Mouse (Mus musculus) intestine, postnatal 0 days (tissue): ENCODE measurements at regions not wholly inside any gene's neighbourhood (a gene's known extent, or its start where the extent isn't known, plus 50 kb on each side); places are given as distances from the start of the nearest gene placed in this dataset.

Experiments used
- ATAC-seq: fragments of 200-750 bp; cut with Nextera tagmentation; 2 replicates; pipeline ENCODE4 v1.8.0; 2017; ENCODE audit warnings: mild to moderate bottlenecking, moderate TSS enrichment, moderate library complexity
- H3K27ac ChIP-seq: fragments of 300-500 bp; sonication (generic); 2 replicates; pipeline ENCODE4 v1.5.1; 2014; ENCODE audit warnings: mild to moderate bottlenecking, low read depth, low read length, moderate library complexity
- H3K27me3 ChIP-seq: fragments of 300-500 bp; sonication (generic); replicated peaks from 2 replicates; pipeline ENCODE4 v1.6.1; 2014; ENCODE audit warnings: low read length, mixed read lengths; ENCODE audit not compliant: control insufficient read depth, insufficient read depth
- H3K36me3 ChIP-seq: fragments of 300-500 bp; sonication (generic); 2 replicates; pipeline ENCODE4 v1.6.1; 2014; ENCODE audit warnings: mild to moderate bottlenecking, moderate library complexity; ENCODE audit not compliant: control insufficient read depth, insufficient read depth
- H3K4me1 ChIP-seq: fragments of 300-500 bp; sonication (generic); replicated peaks from 2 replicates; pipeline ENCODE4 v1.6.1; 2014; ENCODE audit warnings: antibody characterized with exemption, low read length, mixed read lengths; ENCODE audit not compliant: control insufficient read depth, insufficient read depth
- H3K4me2 ChIP-seq: fragments of 300-500 bp; sonication (generic); replicated peaks from 2 replicates; pipeline ENCODE4 v1.6.1; 2014; ENCODE audit warnings: low read depth, mild to moderate bottlenecking, moderate library complexity
- H3K4me3 ChIP-seq: fragments of 300-500 bp; sonication (generic); 2 replicates; pipeline ENCODE4 v1.5.1; 2014; ENCODE audit warnings: low read depth, low read length
- H3K9ac ChIP-seq: fragments of 300-500 bp; sonication (generic); 2 replicates; pipeline ENCODE4 v1.6.1; 2014; ENCODE audit warnings: mild to moderate bottlenecking, low read depth, low read length
- H3K9me3 ChIP-seq: fragments of 300-500 bp; sonication (generic); 2 replicates; pipeline ENCODE4 v1.6.1; 2016; ENCODE audit warnings: mixed run types; ENCODE audit not compliant: control insufficient read depth
- CTCF ChIP-seq: sonication (generic); IDR thresholded peaks from 2 replicates; pipeline ENCODE4 v1.5.1; 2016; ENCODE audit warnings: low read depth, mild to moderate bottlenecking, control low read depth, antibody characterized with exemption, moderate library complexity
- WGBS: fragments of 180-500 bp; shearing (Covaris S2); extraction: QIAGEN DNeasy Blood & Tissue Kit; methylation state at CpG from one replicate; pipeline ENCODE4 v1.1.7; 2014; 5-methylcytosine and 5-hydroxymethylcytosine counted together

GRCm38 (mm10) chr8:118144546-118144945 is 139.0 kb upstream of the Cdh13 start:
- no peaks in the 10 kb centered on the region for H3K4me1 ChIP-seq
- 68% methylated on average over 5 of the region's 5 CpGs for WGBS
- H3K27me3 ChIP-seq, result no peaks in the 10 kb centered on the region
- no peaks in the 10 kb centered on the region for H3K36me3 ChIP-seq
- no peaks in the 10 kb centered on the region for H3K9me3 ChIP-seq
- TF ChIP-seq CTCF, result no peak
- no peak overlapping the region for H3K27ac ChIP-seq
- no peak overlapping the region for H3K4me3 ChIP-seq
- ATAC-seq, result no peak
- H3K4me2 ChIP-seq, result no peak overlapping the region
- no peak overlapping the region for H3K9ac ChIP-seq

DNA sequence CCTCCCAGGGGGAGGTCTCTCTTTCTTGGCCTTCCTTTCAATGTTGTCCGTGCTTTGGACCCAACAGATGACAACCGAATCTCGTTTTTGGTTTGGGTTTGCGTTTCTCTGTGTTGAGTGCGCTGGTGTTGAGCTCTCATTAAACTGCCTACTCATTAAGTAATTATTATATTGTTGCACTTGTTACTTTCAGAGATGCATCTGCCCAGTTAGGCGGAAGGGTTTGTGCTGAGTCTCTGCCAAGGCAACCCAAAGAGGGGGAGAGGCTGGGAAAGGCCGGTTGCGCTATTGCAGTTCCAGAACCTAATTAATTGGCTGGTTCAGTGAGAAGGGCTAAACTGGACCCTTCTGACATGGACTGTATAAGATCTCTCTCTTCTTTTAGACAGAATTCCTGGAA is 141.2 kb upstream of the Cdh13 start:
- Histone ChIP-seq H3K9me3 (no peaks in the 10 kb centered on the region), H3K27me3 (no peaks in the 10 kb centered on the region), H3K9ac (no peak overlapping the region), H3K27ac (no peak overlapping the region), H3K36me3 (no peaks in the 10 kb centered on the region), H3K4me2 (no peak overlapping the region), H3K4me3 (no peak overlapping the region), H3K4me1 (no peaks in the 10 kb centered on the region)
- no peak for TF ChIP-seq CTCF
- no peak for ATAC-seq
- WGBS, result 90% methylated on average over 8 of the region's 8 CpGs

- Histone ChIP-seq H3K27ac (no peak overlapping the region), H3K4me3 (no peak overlapping the region), H3K9me3 (no peaks in the 10 kb centered on the region), H3K9ac (no peak overlapping the region), H3K4me2 (no peak overlapping the region), H3K4me1 (no peaks in the 10 kb centered on the region), H3K36me3 (no peaks in the 10 kb centered on the region), H3K27me3 (no peaks in the 10 kb centered on the region)
- 73% methylated on average over 6 of the region's 6 CpGs for WGBS
- ATAC-seq, result no peak
- no peak for TF ChIP-seq CTCF
Measured at GRCm38 (mm10) chr8:118139928-118140327, 143.6 kb upstream of the Cdh13 start.

DNA sequence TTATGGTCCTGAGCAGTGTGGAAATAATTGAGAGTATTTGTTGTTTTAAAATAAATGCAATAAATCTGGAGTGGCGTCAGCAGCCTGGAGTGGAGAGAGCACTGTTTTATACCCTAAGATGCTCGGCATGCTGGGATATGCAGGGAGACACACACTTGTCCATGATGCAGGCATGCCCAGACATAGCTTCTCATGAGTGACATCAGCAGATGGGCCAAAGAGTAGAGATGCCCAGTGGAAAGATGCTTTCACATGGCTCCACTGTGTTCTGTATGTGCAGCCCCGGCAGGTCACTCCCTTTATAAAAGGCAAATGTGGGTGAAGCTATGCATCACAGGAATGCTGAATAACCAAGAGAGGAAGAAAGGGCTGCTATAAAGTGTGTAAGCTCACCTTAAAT is 145.7 kb upstream of the Cdh13 start:
- Histone ChIP-seq H3K4me3 (no peak overlapping the region), H3K36me3 (no peaks in the 10 kb centered on the region), H3K27ac (no peak overlapping the region), H3K4me2 (no peak overlapping the region), H3K4me1 (no peaks in the 10 kb centered on the region), H3K27me3 (no peaks in the 10 kb centered on the region), H3K9me3 (no peaks in the 10 kb centered on the region), H3K9ac (no peak overlapping the region)
- ATAC-seq, result no peak
- 73% methylated on average over 3 of the region's 3 CpGs for WGBS
- no peak for TF ChIP-seq CTCF

DNA sequence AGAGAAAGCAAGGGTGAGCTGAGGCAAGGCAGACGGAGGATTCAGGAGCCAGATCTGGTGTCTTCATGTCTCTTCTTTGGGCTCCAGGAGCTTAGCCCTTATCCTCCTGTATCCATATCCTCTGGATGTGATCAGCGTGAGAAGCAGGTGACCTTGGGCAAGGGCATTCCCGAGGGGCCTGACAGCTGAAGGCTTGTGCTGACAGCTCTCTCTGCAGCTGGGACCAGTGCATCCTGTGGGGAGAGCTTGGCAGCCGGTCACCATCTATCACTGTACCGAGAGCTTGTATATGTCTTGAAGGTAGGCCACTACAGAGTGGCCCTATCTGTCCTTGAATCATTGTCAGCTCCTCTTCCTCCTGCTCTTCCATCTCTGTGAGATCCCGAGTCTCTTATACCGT is 158.5 kb upstream of the Cdh13 start:
- H3K4me1 ChIP-seq, result no peaks in the 10 kb centered on the region
- no peak for ATAC-seq
- no peaks in the 10 kb centered on the region for H3K27me3 ChIP-seq
- no peak overlapping the region for H3K4me2 ChIP-seq
- H3K9me3 ChIP-seq, result no peaks in the 10 kb centered on the region
- WGBS, result 66% methylated on average over 7 of the region's 7 CpGs
- no peak overlapping the region for H3K4me3 ChIP-seq
- no peaks in the 10 kb centered on the region for H3K36me3 ChIP-seq
- H3K9ac ChIP-seq, result no peak overlapping the region
- H3K27ac ChIP-seq, result no peak overlapping the region
- TF ChIP-seq CTCF, result no peak

DNA sequence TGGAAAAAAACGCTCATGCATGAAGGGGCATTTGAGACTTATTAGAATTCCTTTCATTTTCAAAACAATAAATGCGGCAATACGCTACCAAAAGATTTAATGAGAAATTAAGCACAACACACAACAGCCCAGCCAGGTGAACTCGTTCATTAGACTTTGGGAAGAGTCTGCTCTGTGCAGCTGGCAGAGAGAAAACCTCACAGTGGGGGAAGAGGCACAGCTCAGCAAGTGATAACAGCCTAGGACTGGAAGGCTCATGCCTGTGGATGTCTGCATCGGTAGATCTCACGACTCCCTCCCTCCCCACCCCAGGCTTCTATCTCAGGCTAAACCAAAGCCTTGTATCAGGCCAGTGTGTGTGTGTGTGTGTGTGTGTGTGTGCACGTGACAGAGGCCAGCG is 169.3 kb upstream of the Cdh13 start:
- WGBS, result 76% methylated on average over 8 of the region's 8 CpGs

GRCm38 (mm10) chr8:118104464-118105050 is 179.0 kb upstream of the Cdh13 start:
- Histone ChIP-seq H3K9ac (no peak overlapping the region), H3K4me2 (no peak overlapping the region), H3K27ac (no peak overlapping the region), H3K36me3 (no peaks in the 10 kb centered on the region), H3K27me3 (no peaks in the 10 kb centered on the region), H3K9me3 (no peaks in the 10 kb centered on the region), H3K4me1 (no peaks in the 10 kb centered on the region), H3K4me3 (no peak overlapping the region)
- ATAC-seq, result no peak
- TF ChIP-seq CTCF, result no peak
- 64% methylated on average over 14 of the region's 14 CpGs for WGBS

More for the DNA sequence above, 169.3 kb upstream of the Cdh13 start:
- Histone ChIP-seq H3K4me1 (no peaks in the 10 kb centered on the region), H3K36me3 (no peaks in the 10 kb centered on the region), H3K9me3 (no peaks in the 10 kb centered on the region), H3K9ac (no peak overlapping the region), H3K4me3 (no peak overlapping the region), H3K27me3 (no peaks in the 10 kb centered on the region), H3K27ac (no peak overlapping the region), H3K4me2 (no peak overlapping the region)
- no peak for TF ChIP-seq CTCF
- no peak for ATAC-seq
